Mouse (Mus musculus) adrenal gland, postnatal 4 days (tissue): ENCODE measurements around the gene 1700001C19Rik. TPM values are rescaled to one million over a fixed set of nuclear protein-coding genes. Genes with fewer than 3 reads are reported as not detected.
"Not testable (repeated sequence)": the region's sequence is repeated elsewhere in the genome, so short reads cannot be mapped to it uniquely, and the experiment has no call there.

Experiments
- DNase-seq, 2 experiments: peaks; one replicate each; pipeline ENCODE4 v3.0.0; 2021 to 2022; ENCODE audit warnings: low spot score in 2 of 2, mixed read lengths in 2 of 2
- total RNA-seq, 2 experiments: library from RNA; stranded (reverse); gene quantifications; 2 replicates each; pipeline ENCODE4 v1.2.3; 2021

The 1700001C19Rik gene
- total RNA-seq, 2 experiments from 2014 or later, result 0.48 to 0.96 TPM

DNA sequence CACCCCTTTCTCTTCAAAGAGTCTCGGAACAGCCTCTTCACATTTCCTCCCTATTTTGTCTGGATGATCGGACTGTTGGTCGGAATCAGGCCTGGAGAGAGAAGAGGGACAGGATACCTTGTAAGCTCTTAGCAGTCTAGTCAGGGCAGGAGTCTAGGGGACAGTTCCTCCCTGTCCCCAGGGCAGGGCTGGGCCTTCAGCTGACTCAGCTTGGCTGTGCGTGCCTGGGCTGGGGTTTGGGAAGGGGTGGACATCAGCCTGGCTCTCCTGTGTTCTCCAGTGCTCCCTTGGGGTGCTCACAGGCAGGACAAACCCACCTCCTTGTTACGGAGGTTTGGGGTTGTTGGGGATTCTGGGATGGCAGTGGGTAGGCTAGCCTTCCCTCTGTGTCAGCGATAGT, 1.4 kb upstream of the 1700001C19Rik start:
- DNase-seq, result no peak

DNA sequence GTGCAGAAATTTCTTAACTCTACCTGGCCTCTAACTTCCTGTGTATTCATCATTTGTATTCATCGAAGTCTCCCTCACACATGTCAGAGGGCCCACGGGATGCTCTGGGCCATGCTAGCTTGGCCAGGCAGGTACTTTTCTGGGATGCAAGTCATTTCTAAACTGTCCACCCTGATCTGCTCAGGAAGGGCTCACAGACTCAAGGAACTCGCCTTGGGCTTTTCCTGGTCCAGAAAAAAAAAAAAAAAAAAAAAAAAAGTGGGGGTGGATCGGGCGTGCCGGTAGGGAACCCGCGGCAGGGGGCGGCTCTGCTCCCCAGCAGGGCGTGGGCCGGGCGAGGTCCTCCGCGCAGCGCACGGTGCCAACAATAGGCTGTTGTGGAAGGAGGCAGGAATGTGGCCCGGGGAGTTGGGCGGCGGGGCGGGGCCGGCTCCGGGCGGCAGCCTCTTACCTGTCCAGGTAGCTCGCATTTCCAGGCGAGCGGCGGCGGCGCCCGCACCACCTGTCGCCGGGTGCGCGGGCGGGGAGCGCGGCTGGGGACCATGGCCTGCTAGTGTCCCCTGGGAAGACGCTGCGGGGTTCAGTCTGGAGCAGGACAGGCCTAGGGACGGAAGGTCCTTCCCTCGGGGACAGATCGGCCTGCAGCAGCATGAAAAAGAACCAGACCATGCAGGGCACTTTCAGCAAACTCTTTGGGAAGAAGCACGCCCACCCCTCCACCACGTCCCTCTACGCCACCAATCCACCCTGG, 845 bp downstream of the 1700001C19Rik start, which contains the start of gene AI661453:
Gene AI661453, plus strand, starts transcription at position 460 of the 751 bp plus-strand sequence.
- no peak for DNase-seq

DNA sequence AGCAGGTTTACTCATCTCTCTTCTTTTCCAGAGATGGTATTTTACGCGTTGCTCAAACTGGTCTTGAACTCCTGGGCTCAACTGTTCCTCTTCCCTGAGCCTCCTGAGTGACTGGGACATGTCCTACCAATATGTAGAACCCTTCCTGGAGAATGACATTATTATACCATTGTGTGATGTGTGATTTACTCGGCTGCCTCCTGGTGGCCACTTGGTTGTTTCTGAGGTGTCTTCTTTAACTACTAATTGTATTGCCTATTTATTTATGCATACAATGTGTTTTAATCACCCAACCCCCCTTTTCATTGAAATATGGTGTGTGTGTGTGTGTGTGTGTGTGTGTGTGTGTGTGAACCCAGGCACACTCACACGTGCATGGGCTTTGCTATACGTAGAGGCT, 6.4 kb downstream of the 1700001C19Rik start:
- no peak for DNase-seq

DNA sequence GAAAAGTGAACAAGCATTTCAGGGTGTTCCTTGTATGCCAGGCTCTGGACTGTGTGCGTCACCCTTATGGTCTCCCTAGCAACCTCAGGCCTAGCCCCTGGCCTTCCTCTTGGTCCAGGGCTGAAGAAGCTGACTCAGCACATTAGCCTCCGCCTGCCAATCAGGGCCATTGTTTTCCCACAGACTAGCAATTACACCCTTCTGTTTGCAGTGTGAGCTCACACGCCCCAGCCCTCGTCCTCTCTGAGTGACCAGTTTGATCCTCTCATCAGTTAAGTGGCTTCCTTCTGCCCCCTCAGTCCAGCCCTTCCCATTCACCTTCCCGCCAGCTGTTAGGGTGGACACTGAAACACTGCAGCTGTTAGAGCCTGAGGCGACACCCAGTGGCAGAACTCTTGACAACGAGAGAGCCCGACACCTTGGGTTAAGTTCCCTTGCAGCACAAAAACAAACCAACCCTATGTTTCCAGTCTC, 8.3 kb downstream of the 1700001C19Rik start:
- peak in 1 of 2 experiments; percentile 16 for DNase-seq

DNA sequence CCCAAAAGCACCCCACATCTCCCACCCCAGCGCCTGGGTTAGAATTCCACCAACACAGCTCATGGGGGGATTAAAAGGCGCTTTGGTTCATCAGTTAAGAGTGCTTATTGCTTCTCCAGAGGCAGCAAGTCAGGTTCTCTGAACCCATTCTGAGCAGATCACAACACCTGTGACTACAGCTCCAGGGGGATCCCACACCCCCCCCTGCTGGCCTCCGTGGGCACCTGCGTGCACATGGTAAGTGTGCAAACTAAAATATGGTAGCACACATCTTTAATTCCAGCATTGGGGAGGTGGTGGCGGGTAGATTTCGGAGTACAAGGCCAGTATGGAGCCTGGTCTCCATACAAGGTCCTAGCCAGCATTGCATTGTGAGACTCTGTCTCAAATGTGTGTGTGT, 9.9 kb downstream of the 1700001C19Rik start:
- no peak for DNase-seq

DNA sequence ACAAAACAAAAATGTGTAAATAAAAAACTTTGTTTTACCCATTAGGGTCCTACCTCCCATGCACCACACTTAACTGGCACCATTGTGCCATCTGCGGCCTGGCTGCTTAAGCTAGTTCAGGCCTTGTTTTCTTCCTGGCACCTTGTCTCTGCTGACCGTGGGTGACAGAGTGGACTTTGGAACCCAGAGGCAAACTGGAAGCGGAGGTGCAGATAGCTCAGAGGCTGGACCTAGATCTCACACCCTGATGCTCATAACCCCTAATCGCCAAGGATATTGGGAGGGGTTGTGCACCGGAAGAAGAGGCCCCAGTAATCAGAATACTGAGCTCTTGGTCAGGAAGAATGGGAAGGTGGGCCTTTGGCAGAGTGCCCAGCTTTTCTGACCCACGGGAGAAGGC, 13.0 kb downstream of the 1700001C19Rik start:
- no peak for DNase-seq

DNA sequence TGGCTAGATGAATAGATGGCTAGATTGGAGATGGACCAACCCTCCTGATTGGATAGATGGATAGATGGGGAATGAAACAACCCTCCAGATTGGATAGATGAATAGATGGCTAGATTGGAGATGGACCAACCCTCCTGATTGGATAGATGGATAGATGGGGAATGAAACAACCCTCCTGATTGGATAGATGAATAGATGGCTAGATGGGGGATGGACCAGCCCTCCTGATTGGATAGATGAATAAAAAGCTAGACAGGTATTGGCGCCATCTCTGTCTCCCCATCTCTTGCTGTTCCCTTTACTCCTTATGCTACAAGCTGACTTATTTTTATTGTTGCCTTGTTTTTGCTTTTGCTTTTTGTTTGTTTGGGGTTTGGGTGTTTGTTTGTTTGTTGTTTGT, 14.6 kb downstream of the 1700001C19Rik start:
- not testable (repeated sequence) for DNase-seq

DNA sequence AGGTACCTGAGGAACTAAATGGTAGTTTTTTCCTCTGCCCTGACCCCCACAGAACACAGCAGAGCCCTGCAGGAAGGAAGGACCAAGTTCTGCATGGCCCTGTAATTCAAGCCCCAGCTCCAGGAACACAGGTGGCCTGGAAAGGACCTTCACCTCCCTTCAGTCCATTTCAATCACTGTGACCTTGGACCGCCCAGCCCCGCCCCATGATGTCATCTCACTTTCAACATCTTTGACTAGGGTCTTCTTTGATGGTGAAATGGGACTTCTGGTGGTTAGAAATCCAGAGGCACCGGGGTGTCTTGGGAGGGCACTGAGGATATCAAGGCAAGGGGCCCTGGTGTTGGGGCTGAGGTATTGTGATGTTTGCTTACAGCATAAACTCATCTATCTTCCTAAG, 15.6 kb downstream of the 1700001C19Rik start:
- DNase-seq, result no peak

DNA sequence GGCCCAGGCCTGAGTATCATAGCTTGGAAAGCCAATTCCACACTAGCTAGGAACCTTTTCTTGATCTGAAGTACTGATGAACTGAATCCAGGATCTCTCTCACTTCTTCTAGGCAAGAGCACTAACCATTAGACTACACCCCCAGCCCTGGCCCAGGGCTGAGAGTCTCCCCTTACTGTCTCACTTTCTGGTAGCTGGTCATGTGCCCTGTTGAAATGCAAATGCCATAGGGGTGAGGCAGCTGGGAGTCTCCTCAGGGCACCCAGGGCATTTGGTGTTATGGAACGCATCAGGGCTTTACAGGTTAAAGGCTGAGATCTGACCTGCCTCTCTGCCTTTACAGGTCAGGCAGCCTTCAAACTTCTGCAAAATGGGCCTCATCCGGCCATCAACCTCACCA, 17.0 kb downstream of the 1700001C19Rik start:
- DNase-seq, result no peak

DNA sequence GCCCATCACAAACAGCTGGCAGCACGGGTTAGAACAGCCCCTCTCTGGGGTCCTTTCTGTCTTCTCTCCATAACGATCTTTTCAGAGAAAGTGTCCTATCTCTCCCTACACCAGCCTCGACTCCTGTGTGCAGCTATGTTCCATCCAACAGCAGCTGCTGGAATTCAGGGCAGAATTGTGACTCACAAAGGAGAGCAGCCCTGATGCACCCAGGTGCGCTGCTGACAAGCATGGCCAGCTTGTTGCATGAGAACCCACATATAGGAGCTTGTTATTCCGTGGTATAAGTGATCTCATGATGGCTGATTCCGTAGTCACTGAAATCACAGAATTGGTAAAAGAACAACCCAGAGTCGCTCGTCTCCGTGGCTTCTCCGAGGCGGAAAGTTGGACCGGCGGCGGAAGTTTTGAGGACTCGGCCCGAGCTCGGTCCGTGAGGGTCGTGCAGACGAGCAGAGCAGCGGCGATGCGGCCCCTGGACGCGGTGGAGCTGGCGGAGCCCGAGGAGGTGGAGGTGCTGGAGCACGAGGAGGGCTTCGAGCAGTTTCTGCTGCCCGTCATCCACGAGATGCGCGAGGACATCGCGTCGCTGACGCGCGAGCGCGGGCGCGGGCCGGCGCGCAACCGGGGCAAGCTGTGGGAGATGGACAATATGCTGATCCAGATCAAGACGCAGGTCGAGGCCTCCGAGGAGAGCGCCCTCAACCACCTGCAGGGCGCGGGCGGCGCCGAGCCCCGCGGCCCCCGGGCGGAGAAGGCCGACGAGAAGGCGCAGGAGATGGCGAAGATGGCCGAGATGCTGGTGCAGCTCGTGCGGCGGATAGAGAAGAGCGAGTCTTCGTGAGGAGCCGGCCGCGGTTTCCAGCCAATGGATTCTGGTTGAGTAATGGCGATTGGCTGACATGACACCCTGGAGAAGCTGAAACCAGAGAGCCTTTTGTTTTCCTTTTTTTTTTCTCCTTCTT, 27.0 kb downstream of the 1700001C19Rik start:
- DNase-seq, result not testable (repeated sequence)

DNA sequence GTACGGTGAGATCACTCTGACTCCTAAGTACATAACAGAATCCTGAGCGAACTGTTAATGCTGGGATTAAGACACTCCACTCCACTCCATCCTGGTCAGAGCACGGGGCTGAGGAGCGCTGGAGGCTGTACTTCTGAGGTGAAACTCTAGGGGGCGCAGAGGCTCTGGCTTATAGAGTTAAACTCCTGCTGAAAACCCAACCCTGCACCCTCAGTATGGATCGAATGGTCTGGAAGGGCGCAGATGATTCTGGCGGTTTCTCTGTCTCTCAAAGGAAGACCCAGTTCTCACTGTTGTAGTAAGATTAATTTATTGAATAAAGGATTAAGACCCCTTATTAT, 28.6 kb downstream of the 1700001C19Rik start:
- DNase-seq, result peak; percentile 38 to 49

DNA sequence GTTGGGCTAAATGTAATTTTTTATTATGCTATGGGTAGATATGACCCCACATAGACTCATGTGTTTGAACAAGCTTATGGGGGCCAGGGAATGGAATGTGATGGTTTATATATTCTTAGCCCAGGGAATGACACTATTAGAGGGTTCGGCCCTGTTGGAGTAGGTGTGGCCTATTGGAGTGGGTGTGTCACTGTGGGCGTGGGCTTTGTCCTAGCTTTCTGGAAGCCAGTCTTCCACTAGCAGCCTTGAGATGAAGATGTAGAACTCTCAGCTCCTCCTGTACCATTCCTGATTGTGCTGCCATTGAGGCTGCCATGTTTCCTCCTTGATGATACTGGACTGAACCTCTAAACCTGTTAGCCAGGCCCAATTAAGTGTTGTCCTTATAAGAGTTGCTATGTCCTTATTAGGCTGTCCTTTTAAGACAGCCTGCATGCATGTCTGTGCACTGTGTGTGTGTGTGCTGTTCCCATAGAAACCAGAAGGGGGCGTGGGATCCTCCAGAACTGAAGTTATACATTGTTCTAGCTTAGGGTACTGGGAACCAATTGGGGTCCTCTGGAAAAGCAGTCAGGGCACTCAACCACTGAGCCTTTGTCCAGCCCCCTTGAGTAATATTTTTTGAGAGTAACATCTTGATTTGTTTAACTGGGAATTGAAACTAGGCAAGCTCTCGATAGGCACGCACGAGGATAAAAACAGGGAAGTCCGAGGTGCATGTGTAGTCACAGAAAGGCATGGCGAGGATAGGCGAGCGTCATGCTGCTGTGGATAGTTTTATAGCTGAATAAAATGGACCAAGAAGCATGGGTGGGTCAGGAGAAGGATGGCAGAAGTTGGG, 29.2 kb downstream of the 1700001C19Rik start:
- no peak for DNase-seq

DNA sequence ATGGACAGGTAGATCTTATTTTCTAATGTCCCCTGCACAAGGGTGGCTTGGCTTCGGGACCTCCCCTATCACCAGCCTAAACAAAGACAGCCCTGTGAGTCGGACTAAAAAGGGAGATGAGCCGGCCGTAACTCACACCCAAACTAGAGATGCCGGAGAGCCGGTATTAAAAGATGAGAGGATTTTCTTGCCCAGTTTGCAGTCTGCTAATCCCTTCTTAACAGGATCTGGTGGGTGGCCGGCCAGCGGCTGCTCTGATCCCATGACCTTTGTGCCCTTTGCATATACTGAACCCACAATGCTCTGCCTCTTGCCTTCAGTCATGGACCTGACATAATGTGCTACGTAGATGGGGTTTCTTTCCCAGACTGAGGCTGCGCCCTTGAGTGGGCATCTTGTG, 36.7 kb downstream of the 1700001C19Rik start, which contains the start of gene Guca1a:
Gene Guca1a, minus strand, starts transcription at position 134 of the 400 bp plus-strand sequence.
- DNase-seq, result no peak

DNA sequence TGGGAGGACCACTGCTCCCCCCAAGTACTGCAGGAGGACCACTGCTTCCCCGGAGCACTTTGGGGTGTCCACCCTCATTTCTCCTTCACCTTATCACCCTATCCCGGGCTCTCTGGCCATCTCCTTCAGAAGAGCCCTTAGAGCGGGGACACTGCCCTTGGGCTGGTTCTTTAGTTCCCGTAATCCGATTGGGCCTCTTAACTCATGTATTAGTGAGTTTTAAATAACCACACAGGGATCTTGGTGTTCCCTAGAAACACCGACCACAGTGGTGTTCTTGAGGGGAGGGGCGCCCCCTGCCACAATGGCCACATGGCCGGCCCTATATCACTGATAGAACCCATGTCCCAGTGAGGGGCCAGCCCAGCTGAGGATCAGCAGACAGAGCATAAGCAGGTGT, 38.1 kb downstream of the 1700001C19Rik start:
- no peak for DNase-seq

DNA sequence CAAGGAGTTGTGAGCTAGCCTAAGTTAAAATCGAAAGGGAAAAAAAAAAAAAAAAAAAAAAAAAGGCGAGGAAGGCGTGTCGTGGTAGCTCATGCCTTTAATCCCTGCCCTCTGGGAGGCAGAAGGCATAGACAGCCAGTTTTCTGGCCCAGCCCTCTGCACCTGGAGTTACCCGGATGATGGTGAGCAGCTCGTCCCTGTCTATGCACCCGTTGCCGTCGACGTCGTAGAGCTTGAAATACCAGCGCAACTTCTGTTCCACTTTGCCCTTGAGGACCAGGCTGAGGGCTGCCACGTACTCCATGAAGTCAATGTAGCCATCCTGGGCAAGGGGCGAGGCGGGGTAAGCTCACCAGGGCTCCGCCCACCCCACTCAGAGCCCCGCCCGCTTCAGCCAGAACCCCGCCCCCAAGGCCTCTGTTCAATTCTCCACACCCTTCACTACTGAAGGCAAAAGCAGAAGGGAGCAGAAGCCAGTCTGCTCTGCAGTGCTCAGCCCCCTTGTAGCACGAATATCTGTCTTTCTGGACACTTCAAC, 41.7 kb downstream of the 1700001C19Rik start:
- DNase-seq, result peak; percentile 20 to 26

DNA sequence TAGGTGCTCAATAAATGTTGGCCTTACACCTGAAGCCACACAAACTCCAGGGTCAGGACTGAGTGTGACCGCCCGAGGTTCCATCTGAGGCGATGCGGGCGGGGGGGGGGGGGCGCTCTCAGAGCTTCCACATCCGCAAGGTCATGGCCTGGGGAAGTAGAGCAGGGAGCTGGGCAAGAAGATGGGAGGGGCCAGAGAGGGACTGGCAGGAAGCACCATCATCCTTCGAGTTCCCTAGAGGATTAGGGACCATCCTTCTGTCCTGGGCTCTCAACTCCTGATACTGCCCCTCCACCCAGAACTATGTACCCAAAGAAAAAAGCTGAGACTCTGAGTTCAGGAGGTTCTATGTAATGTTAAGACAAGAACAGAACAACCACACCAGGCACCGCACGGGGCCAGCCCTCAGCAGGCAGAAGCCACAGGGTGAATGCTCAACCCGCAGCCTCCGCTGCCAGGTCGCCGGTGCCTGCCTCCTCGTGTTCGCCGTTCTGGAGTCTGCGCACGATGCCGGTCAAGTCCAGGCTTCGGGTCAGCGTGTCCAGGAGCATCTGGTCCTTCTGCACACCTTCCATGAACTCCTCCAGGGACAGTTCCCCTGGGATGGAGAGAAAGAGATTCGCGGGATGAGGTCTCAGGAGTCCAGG, 42.8 kb downstream of the 1700001C19Rik start:
- DNase-seq, result no peak

DNA sequence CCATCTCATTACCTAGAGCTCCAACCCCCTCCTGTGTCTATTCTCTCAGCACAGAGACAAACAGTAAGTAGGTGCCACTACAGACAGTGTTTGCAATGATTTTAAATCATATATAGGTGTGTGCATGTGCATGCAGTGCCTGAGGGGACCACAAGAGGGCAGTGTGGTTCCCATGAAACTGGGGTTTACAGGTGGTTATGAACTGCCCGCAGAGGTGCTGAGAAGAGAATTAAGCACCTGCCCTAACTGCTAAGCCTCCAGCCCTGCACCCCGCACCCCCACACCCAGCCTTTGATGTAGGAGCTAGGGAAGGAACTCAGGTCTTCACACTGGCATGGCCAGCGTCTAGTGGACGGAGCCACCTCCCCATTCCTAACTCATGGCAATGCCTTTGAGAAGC, 50.5 kb downstream of the 1700001C19Rik start:
- peak in 1 of 2 experiments; percentile 39 for DNase-seq

DNA sequence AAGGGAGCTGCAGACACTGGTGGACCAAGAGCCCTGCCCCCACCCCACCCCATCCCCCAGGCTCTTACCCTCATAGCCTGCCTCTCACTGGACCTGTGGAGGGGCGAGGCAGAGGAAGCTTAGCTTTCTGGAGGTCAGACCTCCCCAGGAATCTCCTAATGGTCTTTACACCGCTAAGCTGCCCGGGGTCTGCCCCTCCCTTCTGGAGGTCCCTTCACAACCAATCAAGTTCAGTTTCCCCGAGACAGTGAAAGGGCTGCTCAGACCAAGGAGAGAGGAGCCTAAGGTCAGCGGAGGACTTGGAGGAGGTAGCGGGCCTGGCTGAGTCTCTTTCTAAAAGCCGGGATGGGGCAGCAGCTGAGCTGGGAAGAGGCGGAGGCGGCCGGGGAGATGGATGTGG, 52.0 kb downstream of the 1700001C19Rik start, which contains the start of gene Guca1b:
Gene Guca1b, plus strand, starts transcription at position 249 of the 400 bp plus-strand sequence.
- DNase-seq, result no peak

DNA sequence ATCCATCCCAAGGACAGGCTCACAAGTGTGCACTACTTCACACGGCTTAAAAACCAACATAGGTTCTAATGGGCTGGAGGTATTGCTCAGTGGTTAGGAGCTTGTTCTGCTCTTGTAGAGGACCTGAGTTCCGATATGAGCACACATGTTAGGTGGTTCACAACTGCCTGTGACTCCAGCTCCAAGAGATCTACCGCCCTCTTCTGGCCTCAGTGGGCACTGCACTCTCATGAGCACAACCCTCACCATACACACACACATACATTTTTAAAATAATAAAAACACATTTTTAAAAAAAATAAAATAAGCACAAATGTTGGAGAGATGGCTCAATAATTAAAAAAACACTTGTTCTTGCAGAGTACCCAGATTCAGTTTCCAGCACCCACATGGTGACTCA, 53.1 kb downstream of the 1700001C19Rik start:
- no peak for DNase-seq

DNA sequence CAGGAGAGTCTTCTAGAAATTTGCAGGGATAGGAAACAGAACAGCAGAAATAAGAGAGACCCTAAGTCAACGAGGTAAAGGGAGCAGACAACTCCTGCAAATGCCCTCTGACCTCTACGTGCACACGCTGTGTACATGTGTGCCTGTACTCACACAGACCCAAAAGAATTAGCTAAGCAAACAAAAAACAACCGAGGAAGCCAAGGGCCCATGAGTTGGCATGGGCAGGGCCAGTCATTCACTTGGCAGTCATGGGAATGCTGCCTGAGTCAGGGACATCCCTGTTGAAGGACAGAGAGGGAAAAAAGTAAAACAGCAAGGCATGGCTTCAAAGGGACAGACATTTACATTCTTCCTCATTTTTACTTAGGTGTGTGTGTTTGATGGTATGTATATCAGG, 53.9 kb downstream of the 1700001C19Rik start:
- DNase-seq, result no peak
